Mouse (Mus musculus) T-cell, adult 66 days (primary cell): ENCODE results near the gene Bbs12. TPM values are rescaled to one million over a fixed set of nuclear protein-coding genes. Genes with fewer than 3 reads are reported as not detected.

Source experiments
- total RNA-seq, 2 experiments: library from RNA; stranded (reverse); gene quantifications; 3 replicates in 1 of 2; 4 replicates in 1 of 2; pipeline ENCODE4 v1.2.4; 2023

Gene Bbs12
- 1 to 10 TPM; 2.1 to 2.6 TPM for total RNA-seq

GRCm38 (mm10) chr3:37312370-37312941, at the start of gene Bbs12, which contains the start of gene Cetn4:
TSS of gene Bbs12 (plus strand) at chr3:37312554.
TSS of gene Cetn4 (minus strand) at chr3:37312708.

DNA sequence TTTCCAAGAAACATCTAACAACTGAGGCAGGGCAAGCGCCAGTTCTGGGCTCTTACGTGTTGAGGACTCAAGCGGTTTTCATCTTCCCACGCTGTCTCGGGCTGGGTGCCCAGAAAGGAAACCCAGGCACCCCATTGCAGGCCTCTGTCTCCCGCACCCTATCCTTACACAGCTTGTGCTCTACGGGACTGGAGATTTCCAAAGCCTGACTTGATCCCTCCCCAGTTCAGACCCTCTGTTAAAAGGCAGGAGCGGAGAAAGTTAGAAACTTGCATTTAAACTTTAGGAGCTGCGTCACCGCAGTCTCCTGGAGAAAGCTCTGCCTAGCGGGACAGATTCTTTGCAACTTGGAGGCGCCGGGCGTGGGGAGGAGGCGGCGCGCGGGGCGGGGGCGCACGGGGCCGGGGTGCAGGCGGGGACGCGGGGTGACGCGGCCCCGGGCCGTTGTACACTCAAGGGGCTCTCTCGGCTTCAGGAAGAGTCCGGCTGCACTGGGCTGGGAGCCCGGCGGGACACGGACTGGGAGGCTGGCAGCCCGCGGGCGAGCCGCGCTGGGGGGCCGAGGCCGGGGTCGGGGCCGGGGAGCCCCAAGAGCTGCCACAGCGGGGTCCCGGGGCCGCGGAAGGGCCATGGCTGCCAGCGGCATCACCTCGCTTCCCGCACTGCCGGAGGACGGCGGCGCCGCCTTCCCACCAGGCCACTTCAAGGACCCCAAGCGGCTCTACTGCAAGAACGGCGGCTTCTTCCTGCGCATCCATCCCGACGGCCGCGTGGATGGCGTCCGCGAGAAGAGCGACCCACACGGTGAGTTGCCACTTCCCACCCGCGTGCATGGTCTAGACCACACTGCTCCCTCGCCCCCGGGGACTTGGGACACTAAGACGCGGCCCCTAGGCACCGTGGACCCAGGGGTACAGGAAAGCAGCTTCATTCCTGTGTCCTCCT, 36.1 kb downstream of the Bbs12 start, which contains the start of gene Fgf2:
Fgf2 (plus strand) TSS at position 126 of the 945 bp plus-strand sequence.

Other genes with a start within 250 kb of the Bbs12 start
- not detected for gene Adad1, start 249.0 kb upstream of the Bbs12 start, total RNA-seq
- gene Il2, start 186.6 kb upstream of the Bbs12 start, total RNA-seq: under 1 TPM in 1 of 2 experiments, not detected in 1; 0.65 TPM
- gene Il21, start 79.9 kb upstream of the Bbs12 start, total RNA-seq: 1 to 10 TPM in 1 of 2 experiments, under 1 TPM in 1; 0.79 to 1.9 TPM
- under 1 TPM; 0.18 to 0.52 TPM for gene Cetn4, start 154 bp downstream of the Bbs12 start, total RNA-seq
- 1 to 10 TPM in 1 of 2 experiments, under 1 TPM in 1; 0.35 to 1.2 TPM for gene Fgf2, start 35.8 kb downstream of the Bbs12 start, total RNA-seq
- gene Spata5, start 107.3 kb downstream of the Bbs12 start, total RNA-seq: 100 to 1,000 TPM in 1 of 2 experiments, 10 to 100 TPM in 1; 80.0 to 103 TPM
- gene Nudt6, start 107.7 kb downstream of the Bbs12 start, total RNA-seq: 10 to 100 TPM; 25.1 to 29.2 TPM